Mouse (Mus musculus): ENCODE measurements around the gene Tubb5. TPM values are rescaled to one million over a fixed set of nuclear protein-coding genes. Genes with fewer than 3 reads are reported as not detected.
A peak's percentile ranks its signal among the peaks of the same experiment; 100 is the strongest.
"Not testable (repeated sequence)": the region's sequence is repeated elsewhere in the genome, so short reads cannot be mapped to it uniquely, and the experiment has no call there.

Tubb5 gene
- polyA plus RNA-seq, 1 experiment, result 3,347 TPM

DNA sequence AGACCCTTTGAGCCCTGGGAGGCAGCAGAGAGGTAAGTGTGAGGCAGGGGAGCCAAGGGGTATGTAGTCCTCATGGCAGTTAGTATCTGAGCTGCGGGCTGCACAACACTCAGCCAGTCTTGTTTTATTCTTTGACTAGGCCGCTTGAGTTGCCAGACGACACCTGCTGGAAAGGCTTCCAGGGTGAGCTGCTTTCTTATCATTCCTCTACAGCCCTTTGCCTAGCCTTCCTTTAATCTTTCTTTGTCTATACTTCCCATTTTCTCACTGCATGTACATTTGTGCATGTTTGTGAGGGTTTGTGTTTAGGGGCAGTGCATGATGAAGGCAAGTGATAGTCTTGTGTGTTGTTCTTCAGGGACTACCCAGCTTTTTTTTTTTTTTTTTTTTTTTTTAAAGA lies 12.9 kb upstream of the Tubb5 start:
- TF ChIP-seq POLR2A (IDR thresholded peaks at IDR 0.05; ENCODE audit: borderline replicate concordance, extremely low read depth, insufficient read depth, insufficient read length, poor library complexity, severe bottlenecking), result no peak
- TF ChIP-seq CTCF (IDR thresholded peaks at IDR 0.05; ENCODE audit: borderline replicate concordance, extremely low read depth, insufficient read depth, insufficient read length), result no peak
- no peak for DNase-seq (ENCODE audit: low read depth)

DNA sequence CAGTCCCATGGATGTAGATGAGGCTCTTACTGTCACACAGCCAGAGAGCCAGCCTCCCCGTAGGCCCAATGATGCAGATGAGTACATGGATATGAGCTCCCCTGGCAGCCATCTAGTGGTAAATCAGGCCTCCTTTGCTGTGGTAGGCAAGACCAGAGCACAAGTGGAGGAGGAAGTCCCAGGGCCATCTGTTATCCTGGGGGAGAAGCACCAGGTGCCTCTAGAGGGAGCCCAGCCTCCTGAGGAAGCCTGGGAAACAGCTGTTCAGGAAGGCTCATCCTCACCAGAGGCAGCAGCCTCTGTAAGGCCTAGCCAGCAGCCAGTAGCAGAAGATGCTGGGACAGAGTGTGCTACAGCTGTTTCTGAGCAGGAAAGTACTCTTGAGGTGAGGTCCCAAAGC lies 10.0 kb upstream of the Tubb5 start:
- DNase-seq (ENCODE audit: low read depth), result no peak
- TF ChIP-seq POLR2A (IDR thresholded peaks at IDR 0.05; ENCODE audit: borderline replicate concordance, extremely low read depth, insufficient read depth, insufficient read length, poor library complexity, severe bottlenecking) (no peak), CTCF (IDR thresholded peaks at IDR 0.05; ENCODE audit: borderline replicate concordance, extremely low read depth, insufficient read depth, insufficient read length) (0 out of 2 replicates have a peak, but pooled peaks have one; percentile 2)

DNA sequence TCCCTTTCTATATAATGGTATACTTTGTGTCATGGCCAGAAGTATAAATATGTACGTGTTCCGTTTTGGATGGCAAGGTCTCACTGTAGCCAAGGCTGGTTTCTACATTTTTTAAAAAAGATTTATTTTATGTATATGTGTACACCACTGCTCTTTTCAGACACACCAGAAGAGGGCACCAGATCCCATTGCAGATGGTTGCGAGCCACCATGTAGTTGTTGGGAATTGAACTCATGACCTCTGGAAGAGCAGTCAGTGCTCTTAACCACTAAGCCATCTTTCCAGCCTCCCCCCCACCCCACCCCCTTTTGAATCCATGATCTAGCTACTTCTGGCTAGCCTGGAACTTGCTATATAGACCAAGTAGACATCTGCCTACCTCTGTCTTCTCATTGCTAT lies 5.4 kb upstream of the Tubb5 start:
- no peak for TF ChIP-seq POLR2A (IDR thresholded peaks at IDR 0.05; ENCODE audit: borderline replicate concordance, extremely low read depth, insufficient read depth, insufficient read length, poor library complexity, severe bottlenecking)
- no peak for TF ChIP-seq CTCF (IDR thresholded peaks at IDR 0.05; ENCODE audit: borderline replicate concordance, extremely low read depth, insufficient read depth, insufficient read length)
- no peak for DNase-seq (ENCODE audit: low read depth)

DNA sequence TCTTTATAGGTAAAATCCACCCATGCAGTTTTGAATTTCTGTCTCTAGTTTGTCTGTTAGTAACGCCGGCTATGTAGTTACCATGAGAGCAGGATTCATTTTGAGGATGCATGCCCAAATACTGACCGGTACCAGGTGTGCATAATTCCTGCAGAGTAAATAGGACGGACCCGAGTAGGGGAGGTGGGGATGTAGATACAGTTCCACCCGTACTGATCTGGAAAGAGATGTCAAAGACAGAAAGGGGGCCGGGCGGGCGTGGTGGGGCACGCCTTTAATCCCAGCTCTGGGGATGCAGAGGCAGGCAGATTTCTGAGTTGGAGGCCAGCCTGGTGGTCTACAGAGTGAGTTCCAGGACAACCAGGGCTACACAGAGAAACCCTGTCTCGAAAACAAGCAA lies 3.9 kb upstream of the Tubb5 start:
- no peak for TF ChIP-seq POLR2A (IDR thresholded peaks at IDR 0.05; ENCODE audit: borderline replicate concordance, extremely low read depth, insufficient read depth, insufficient read length, poor library complexity, severe bottlenecking)
- TF ChIP-seq CTCF (IDR thresholded peaks at IDR 0.05; ENCODE audit: borderline replicate concordance, extremely low read depth, insufficient read depth, insufficient read length), result no peak
- peak; percentile 20 for DNase-seq (ENCODE audit: low read depth)

DNA sequence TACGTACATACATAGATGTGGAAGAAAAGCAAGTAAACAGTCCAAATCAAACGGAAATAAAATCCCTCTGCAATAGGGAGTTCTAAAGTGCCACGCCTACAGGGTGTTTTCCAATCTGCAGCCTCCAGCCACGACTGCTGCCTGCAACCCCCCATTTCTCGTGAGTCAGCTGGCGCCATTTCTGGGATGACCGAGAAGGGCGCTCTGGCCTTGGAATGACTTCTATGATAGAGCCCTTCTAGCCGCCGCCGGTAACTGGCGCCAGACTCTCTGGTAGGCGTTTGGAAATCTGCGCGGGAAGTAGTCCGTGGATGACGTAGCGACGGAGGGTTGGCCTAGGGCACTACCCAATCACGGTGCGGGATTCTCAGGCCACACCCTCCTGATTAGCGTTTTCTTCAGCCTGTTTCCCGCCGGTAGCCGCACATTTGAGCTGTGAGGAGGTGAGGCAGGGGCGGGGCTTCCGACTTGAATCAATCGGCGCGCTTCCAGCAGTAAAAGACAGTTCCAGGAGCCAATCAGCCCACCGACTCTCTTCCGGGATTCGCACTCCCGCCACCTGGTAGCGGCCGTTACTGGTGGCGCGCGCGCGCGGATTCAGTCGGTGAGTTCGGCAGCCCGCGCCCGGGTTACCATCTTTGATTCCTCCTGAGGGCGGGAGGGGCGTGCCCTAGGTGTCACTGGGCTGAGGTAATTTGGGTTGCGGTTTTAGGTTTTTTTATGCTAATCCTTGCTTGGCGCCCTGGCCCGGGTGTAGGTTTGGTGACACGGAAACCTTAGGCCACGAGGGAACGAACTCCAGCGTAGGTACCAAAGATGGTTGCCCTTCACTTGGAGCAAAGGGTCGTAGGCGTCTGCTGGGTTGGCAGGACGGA lies 3.2 kb upstream of the Tubb5 start, which contains the start of gene Mdc1:
Mdc1 (plus strand) TSS at position 440 of the 875 bp plus-strand sequence.
- no peak; the same call in 1 of the 2 replicates for TF ChIP-seq CTCF (IDR thresholded peaks at IDR 0.05; ENCODE audit: borderline replicate concordance, extremely low read depth, insufficient read depth, insufficient read length)
- peak; percentile 42; the same call in 1 of the 2 replicates for TF ChIP-seq POLR2A (IDR thresholded peaks at IDR 0.05; ENCODE audit: borderline replicate concordance, extremely low read depth, insufficient read depth, insufficient read length, poor library complexity, severe bottlenecking)
- peak; percentile 100 for DNase-seq (ENCODE audit: low read depth)

DNA sequence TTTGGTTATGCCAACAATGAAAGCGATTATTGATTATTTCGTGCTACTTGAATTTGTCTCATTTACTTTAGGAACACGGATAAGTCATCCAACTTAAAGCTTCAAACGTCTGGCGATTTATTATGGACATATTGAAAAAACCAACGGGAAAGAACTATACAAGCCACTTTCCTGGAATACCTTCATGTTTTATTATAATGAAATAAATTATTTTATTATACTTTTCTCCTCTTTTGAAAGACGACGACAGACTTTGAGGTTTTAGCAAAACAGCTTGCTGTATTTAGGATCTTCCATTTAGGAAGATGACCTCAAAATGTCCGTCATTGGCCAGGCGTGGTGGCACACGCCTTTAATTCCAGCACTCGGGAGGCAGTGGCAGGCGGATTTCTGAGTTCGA lies 2.5 kb upstream of the Tubb5 start:
- TF ChIP-seq CTCF (IDR thresholded peaks at IDR 0.05; ENCODE audit: borderline replicate concordance, extremely low read depth, insufficient read depth, insufficient read length), result no peak
- TF ChIP-seq POLR2A (IDR thresholded peaks at IDR 0.05; ENCODE audit: borderline replicate concordance, extremely low read depth, insufficient read depth, insufficient read length, poor library complexity, severe bottlenecking), result no peak
- DNase-seq (ENCODE audit: low read depth), result no peak

DNA sequence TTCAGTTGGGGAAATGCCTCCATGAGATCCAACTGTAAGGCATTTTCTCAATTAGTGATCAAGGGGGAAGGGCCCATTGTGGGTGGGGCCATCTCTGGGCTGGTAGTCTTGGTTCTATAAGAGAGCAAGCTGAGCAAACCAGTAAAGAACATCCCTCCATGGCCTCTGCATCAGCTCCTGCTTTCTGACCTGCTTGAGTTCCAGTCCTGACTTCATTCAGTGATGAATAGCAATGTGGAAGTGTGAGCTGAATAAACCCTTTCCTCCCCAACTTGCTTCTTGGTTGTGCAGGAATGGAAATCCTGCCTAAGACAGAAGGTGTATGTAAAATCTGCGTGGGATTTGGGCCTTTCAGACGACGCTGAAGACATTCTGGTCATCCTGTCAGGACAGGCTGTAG lies 896 bp upstream of the Tubb5 start:
- DNase-seq (ENCODE audit: low read depth), result not testable (repeated sequence)

DNA sequence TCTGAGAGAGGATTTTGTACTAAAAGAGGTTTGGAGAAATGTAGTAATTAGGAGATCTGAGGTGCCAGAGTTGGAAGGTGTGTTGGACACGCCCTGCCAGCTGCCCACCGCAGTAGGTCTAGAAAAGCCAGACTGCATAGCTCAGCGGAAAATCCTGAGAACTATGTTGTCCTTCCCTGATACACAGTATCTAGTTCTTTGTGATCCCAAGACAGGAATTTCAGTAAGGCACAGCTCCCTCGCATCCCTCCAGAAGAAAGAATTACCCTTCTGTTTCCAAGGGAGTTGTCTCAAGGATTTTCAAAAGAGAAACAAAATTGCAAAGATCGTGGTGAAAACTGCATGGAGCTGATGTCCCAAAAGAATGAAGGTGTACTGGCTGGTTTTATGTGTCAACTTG lies 464 bp upstream of the Tubb5 start:
- DNase-seq (ENCODE audit: low read depth), result no peak
- no peak for TF ChIP-seq CTCF (IDR thresholded peaks at IDR 0.05; ENCODE audit: borderline replicate concordance, extremely low read depth, insufficient read depth, insufficient read length)
- no peak for TF ChIP-seq POLR2A (IDR thresholded peaks at IDR 0.05; ENCODE audit: borderline replicate concordance, extremely low read depth, insufficient read depth, insufficient read length, poor library complexity, severe bottlenecking)

DNA sequence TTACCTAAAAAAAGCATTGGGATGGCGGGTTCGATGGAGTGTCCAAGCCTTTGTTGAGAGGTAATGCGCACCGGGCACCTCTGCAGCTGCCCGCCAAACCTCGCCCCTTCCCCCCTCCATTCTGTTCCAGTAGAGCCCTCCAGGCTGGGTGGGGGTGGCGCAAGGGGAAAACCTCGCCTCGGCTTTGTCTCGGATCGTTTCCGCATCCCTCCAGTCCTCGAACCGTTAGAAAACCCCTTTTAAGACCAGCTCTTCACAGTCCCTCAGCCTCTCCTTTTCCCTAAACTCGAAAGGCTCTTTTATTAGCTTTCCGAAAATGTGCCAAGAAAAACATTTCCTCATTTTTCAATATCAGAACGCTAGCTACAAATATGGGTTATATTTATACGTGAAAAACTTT lies 619 bp downstream of the Tubb5 start:
- no peak for TF ChIP-seq POLR2A (IDR thresholded peaks at IDR 0.05; ENCODE audit: borderline replicate concordance, extremely low read depth, insufficient read depth, insufficient read length, poor library complexity, severe bottlenecking)
- no peak for TF ChIP-seq CTCF (IDR thresholded peaks at IDR 0.05; ENCODE audit: borderline replicate concordance, extremely low read depth, insufficient read depth, insufficient read length)
- peak; percentile 71 for DNase-seq (ENCODE audit: low read depth)

DNA sequence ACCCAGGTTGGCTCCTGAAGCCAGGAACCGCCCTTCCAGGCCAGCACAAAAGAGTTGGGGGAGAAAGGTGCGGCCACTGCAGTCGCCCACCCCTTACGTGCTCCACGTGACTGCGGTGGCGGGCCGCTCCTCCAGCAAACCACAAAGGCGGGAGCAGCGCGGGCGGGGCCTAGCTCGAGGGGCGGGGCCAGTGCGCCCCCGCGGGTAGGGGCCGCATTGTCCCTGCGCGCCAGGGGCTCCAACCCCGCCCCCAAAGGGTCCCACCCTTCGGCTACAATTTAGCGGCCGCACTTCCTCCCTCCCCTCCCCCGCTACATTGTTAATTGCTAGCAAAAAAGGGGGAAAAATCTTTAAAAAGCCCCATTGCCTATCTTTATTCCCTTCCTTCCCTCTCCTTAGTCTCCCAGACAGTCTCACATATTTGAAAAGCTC lies 1.1 kb downstream of the Tubb5 start:
- no peak for TF ChIP-seq CTCF (IDR thresholded peaks at IDR 0.05; ENCODE audit: borderline replicate concordance, extremely low read depth, insufficient read depth, insufficient read length)
- 0 out of 2 replicates have a peak, but pooled peaks have one; percentile 24 for TF ChIP-seq POLR2A (IDR thresholded peaks at IDR 0.05; ENCODE audit: borderline replicate concordance, extremely low read depth, insufficient read depth, insufficient read length, poor library complexity, severe bottlenecking)
- DNase-seq (ENCODE audit: low read depth), result peak; percentile 96

DNA sequence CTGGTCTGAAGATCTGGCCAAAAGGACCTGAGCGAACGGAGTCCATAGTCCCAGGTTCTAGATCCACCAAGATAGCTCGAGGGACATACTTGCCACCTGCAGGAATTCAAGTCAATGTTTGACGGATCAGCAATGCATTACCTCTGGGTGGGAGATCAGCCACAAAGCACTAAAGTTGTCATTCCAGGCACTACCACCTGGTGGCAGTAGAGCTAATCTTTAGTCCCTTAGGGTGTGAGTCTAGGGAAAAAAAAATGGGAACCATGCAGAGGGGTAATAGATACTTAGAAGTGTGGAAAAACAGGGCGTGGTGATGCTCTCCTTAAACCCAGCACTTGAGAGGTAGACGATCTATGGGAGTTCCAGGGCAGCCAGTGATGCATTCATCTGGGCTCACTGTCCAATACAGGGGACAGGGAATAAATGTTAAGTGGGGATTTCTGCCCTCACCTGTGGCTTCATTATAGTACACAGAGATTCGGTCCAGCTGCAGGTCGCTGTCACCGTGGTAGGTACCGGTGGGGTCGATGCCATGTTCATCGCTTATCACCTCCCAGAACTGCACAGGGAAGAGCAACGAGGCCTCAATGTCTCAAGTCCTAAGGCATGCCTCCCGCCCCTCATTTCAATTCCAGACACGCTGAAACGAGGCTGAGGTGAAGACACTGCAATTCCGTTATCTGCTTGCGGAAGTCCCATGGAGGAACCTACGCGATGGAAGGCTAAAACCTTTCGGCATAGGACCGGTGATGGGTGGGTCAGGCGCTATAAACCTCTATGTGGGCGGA lies 1.7 kb downstream of the Tubb5 start:
- TF ChIP-seq CTCF (IDR thresholded peaks at IDR 0.05; ENCODE audit: borderline replicate concordance, extremely low read depth, insufficient read depth, insufficient read length) (peak; percentile 72; the same call in 1 of the 2 replicates), POLR2A (IDR thresholded peaks at IDR 0.05; ENCODE audit: borderline replicate concordance, extremely low read depth, insufficient read depth, insufficient read length, poor library complexity, severe bottlenecking) (no peak)

More for the DNA sequence above, 1.7 kb downstream of the Tubb5 start:
- DNase-seq (ENCODE audit: low read depth), result peak; percentile 93

Data from brain, embryonic 14.5 days (tissue).